Mouse (Mus musculus): ENCODE results near the gene Zfyve1. TPM values are rescaled to one million over a fixed set of nuclear protein-coding genes. Genes with fewer than 3 reads are reported as not detected.
A peak's percentile ranks its signal among the peaks of the same experiment; 100 is the strongest.

Gene Zfyve1
- polyA plus RNA-seq, 1 experiment, result 31.1 TPM

DNA sequence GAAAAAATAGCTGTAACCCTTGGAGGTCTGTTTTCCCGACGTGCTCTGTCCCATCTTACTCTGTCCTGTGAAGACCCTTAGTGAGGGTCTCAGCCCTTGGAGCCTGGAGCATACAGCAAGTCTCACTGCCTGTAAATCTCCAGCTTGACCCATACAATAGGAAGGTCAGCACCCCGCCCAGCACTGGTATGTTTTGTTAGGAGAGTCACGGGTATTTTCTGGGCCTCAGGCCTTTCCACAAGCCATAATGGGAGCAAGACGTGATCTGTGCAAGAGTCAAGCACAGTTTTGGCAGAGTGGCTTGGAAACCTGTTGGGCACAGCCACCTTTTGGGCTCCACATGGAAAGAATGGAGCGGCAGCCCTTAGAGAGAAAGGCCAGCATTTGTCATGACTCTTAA, 69.2 kb downstream of the Zfyve1 start:
- Histone ChIP-seq H3K4me3 (ENCODE audit: insufficient read depth, low read length) (no peak overlapping the region), H3K4me1 (ENCODE audit: control insufficient read depth, insufficient read depth, low read length) (peaks cover 12% of the 10 kb centered on the region), H3K27ac (ENCODE audit: insufficient read depth, low read length) (peak overlapping the region; percentile 17; the same call in 1 of the 2 replicates)
- TF ChIP-seq CTCF (IDR thresholded peaks at IDR 0.05; ENCODE audit: borderline replicate concordance, insufficient read depth, low read length), result no peak
- TF ChIP-seq POLR2A (IDR thresholded peaks at IDR 0.05; ENCODE audit: low read depth, low read length), result no peak

- no peak overlapping the region for H3K27ac ChIP-seq (ENCODE audit: insufficient read depth, low read length)
- no peak for TF ChIP-seq POLR2A (IDR thresholded peaks at IDR 0.05; ENCODE audit: low read depth, low read length)
- TF ChIP-seq CTCF (IDR thresholded peaks at IDR 0.05; ENCODE audit: borderline replicate concordance, insufficient read depth, low read length), result no peak
- H3K4me1 ChIP-seq (ENCODE audit: control insufficient read depth, insufficient read depth, low read length), result peaks cover 17% of the 10 kb centered on the region
- no peak overlapping the region for H3K4me3 ChIP-seq (ENCODE audit: insufficient read depth, low read length)
Measured at GRCm38 (mm10) chr12:83525822-83526544, 71.0 kb downstream of the Zfyve1 start.

GRCm38 (mm10) chr12:83524329-83524728, 72.7 kb downstream of the Zfyve1 start:
- H3K27ac ChIP-seq (ENCODE audit: insufficient read depth, low read length), result no peak overlapping the region
- H3K4me1 ChIP-seq (ENCODE audit: control insufficient read depth, insufficient read depth, low read length), result peaks cover 17% of the 10 kb centered on the region
- TF ChIP-seq CTCF (IDR thresholded peaks at IDR 0.05; ENCODE audit: borderline replicate concordance, insufficient read depth, low read length) (no peak), POLR2A (IDR thresholded peaks at IDR 0.05; ENCODE audit: low read depth, low read length) (no peak)

DNA sequence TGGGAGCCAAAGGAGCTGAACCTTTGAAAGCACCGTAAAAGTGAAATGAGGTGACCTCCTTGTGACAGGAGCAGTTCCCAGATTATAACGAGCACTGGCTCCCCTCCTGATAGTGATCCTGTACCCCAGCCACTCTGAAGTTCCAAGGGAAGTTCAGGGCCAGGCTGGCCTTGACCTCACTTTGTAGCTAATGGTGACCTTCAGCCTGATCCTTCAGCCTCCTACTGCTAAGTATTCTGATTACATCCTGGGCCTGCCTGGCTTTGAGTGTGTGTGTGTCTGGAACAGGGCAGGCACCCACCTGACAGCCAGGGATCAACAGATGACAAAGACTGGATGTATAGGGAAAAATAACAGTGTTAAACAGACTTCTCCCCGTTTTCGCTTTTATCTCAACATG, 73.1 kb downstream of the Zfyve1 start:
- Histone ChIP-seq H3K27ac (ENCODE audit: insufficient read depth, low read length) (no peak overlapping the region), H3K4me1 (ENCODE audit: control insufficient read depth, insufficient read depth, low read length) (peaks cover 17% of the 10 kb centered on the region), H3K4me3 (ENCODE audit: insufficient read depth, low read length) (no peak overlapping the region)
- TF ChIP-seq CTCF (IDR thresholded peaks at IDR 0.05; ENCODE audit: borderline replicate concordance, insufficient read depth, low read length) (no peak), POLR2A (IDR thresholded peaks at IDR 0.05; ENCODE audit: low read depth, low read length) (no peak)

More at GRCm38 (mm10) chr12:83524329-83524728, 72.7 kb downstream of the Zfyve1 start:
- no peak overlapping the region for H3K4me3 ChIP-seq (ENCODE audit: insufficient read depth, low read length)

GRCm38 (mm10) chr12:83523056-83523455, 74.0 kb downstream of the Zfyve1 start:
- TF ChIP-seq CTCF (IDR thresholded peaks at IDR 0.05; ENCODE audit: borderline replicate concordance, insufficient read depth, low read length) (no peak), POLR2A (IDR thresholded peaks at IDR 0.05; ENCODE audit: low read depth, low read length) (no peak)
- H3K4me1 ChIP-seq (ENCODE audit: control insufficient read depth, insufficient read depth, low read length), result peaks cover 14% of the 10 kb centered on the region

GRCm38 (mm10) chr12:83521083-83521482, 75.9 kb downstream of the Zfyve1 start:
- H3K4me3 ChIP-seq (ENCODE audit: insufficient read depth, low read length), result peak overlapping the region; percentile 90
- no peak overlapping the region for H3K27ac ChIP-seq (ENCODE audit: insufficient read depth, low read length)
- TF ChIP-seq POLR2A (IDR thresholded peaks at IDR 0.05; ENCODE audit: low read depth, low read length), result no peak
- no peak for TF ChIP-seq CTCF (IDR thresholded peaks at IDR 0.05; ENCODE audit: borderline replicate concordance, insufficient read depth, low read length)
- peaks cover 5% of the 10 kb centered on the region; the same call in 1 of the 2 replicates for H3K4me1 ChIP-seq (ENCODE audit: control insufficient read depth, insufficient read depth, low read length)

More at GRCm38 (mm10) chr12:83523056-83523455, 74.0 kb downstream of the Zfyve1 start:
- Histone ChIP-seq H3K27ac (ENCODE audit: insufficient read depth, low read length) (no peak overlapping the region), H3K4me3 (ENCODE audit: insufficient read depth, low read length) (no peak overlapping the region)

- H3K27ac ChIP-seq (ENCODE audit: insufficient read depth, low read length), result peak within 1 kb of the TSS; percentile 30; the same call in 1 of the 2 replicates
Measured at GRCm38 (mm10) chr12:83520311-83520890, 76.6 kb downstream of the Zfyve1 start, which contains the start of gene Dcaf4. Gene Dcaf4, plus strand, starts transcription at chr12:83520466.

GRCm38 (mm10) chr12:83517580-83517979, 79.4 kb downstream of the Zfyve1 start:
- H3K4me1 ChIP-seq (ENCODE audit: control insufficient read depth, insufficient read depth, low read length), result peaks cover 9% of the 10 kb centered on the region
- no peak overlapping the region for H3K27ac ChIP-seq (ENCODE audit: insufficient read depth, low read length)
- H3K4me3 ChIP-seq (ENCODE audit: insufficient read depth, low read length), result no peak overlapping the region
- TF ChIP-seq CTCF (IDR thresholded peaks at IDR 0.05; ENCODE audit: borderline replicate concordance, insufficient read depth, low read length) (no peak), POLR2A (IDR thresholded peaks at IDR 0.05; ENCODE audit: low read depth, low read length) (no peak)

More at GRCm38 (mm10) chr12:83520311-83520890, 76.6 kb downstream of the Zfyve1 start, which contains the start of gene Dcaf4:
- peaks cover 5% of the 10 kb centered on the region; the same call in 1 of the 2 replicates for H3K4me1 ChIP-seq (ENCODE audit: control insufficient read depth, insufficient read depth, low read length)
- peak; percentile 76 for TF ChIP-seq POLR2A (IDR thresholded peaks at IDR 0.05; ENCODE audit: low read depth, low read length)
- TF ChIP-seq CTCF (IDR thresholded peaks at IDR 0.05; ENCODE audit: borderline replicate concordance, insufficient read depth, low read length), result no peak; the same call in 1 of the 2 replicates
- peak within 1 kb of the TSS; percentile 90 for H3K4me3 ChIP-seq (ENCODE audit: insufficient read depth, low read length)

- H3K4me1 ChIP-seq (ENCODE audit: control insufficient read depth, insufficient read depth, low read length), result peaks cover 8% of the 10 kb centered on the region; the same call in 1 of the 2 replicates
- TF ChIP-seq CTCF (IDR thresholded peaks at IDR 0.05; ENCODE audit: borderline replicate concordance, insufficient read depth, low read length), result no peak
- TF ChIP-seq POLR2A (IDR thresholded peaks at IDR 0.05; ENCODE audit: low read depth, low read length), result no peak
- no peak overlapping the region for H3K27ac ChIP-seq (ENCODE audit: insufficient read depth, low read length)
- no peak overlapping the region for H3K4me3 ChIP-seq (ENCODE audit: insufficient read depth, low read length)
Measured at GRCm38 (mm10) chr12:83514216-83514615, 82.8 kb downstream of the Zfyve1 start.

DNA sequence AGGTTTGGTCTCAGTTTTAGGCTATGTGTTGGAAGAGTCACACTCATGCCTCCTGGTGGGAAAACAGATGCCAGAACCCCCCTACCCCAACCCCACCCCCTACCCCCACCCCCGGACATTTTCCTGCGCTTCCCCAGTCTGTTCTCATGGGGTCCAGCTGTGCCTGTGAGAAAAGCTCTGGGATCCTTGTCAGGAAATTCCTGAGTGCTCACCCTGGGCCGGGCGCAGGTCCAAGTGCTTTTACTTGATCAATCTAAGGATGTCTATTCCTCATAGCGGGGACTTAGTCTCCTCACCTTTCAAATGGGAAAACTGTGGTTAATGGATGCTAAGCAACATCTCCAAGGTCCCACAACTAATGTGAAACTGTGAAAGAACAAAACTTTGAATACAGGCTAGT, 83.8 kb downstream of the Zfyve1 start:
- Histone ChIP-seq H3K27ac (ENCODE audit: insufficient read depth, low read length) (no peak overlapping the region), H3K4me3 (ENCODE audit: insufficient read depth, low read length) (no peak overlapping the region), H3K4me1 (ENCODE audit: control insufficient read depth, insufficient read depth, low read length) (peaks cover 8% of the 10 kb centered on the region; the same call in 1 of the 2 replicates)
- TF ChIP-seq POLR2A (IDR thresholded peaks at IDR 0.05; ENCODE audit: low read depth, low read length) (no peak), CTCF (IDR thresholded peaks at IDR 0.05; ENCODE audit: borderline replicate concordance, insufficient read depth, low read length) (no peak)

Measured in embryonic fibroblast, embryonic 13.5 days (primary cell).